Mouse (Mus musculus) lung, adult 2 months (tissue): Measurements from ENCODE around the gene Gkn3. TPM values are rescaled to one million over a fixed set of nuclear protein-coding genes. Genes with fewer than 3 reads are reported as not detected.
A peak's percentile ranks its signal among the peaks of the same experiment; 100 is the strongest.

Experiments used
- DNase-seq: peaks from one replicate; pipeline ENCODE4 v3.0.0; 2022
- H3K4me1 ChIP-seq: fragments of 200-500 bp; 2 replicates; pipeline ENCODE4 v1.6.1; 2011; ENCODE audit warnings: low read length; ENCODE audit not compliant: control insufficient read depth, insufficient read depth
- H3K4me3 ChIP-seq: fragments of 200-500 bp; replicated peaks from 2 replicates; pipeline ENCODE3; 2011; ENCODE audit warnings: low read depth, mild to moderate bottlenecking, control low read depth, low read length; ENCODE audit errors: extremely low read depth
- CTCF ChIP-seq: fragments of 200-500 bp; IDR thresholded peaks from 2 replicates; pipeline ENCODE4 v1.5.1; 2011; ENCODE audit warnings: mild to moderate bottlenecking, low read length, control low read depth; ENCODE audit not compliant: insufficient read depth
- POLR2A ChIP-seq: fragments of 200-500 bp; IDR thresholded peaks from 2 replicates; pipeline ENCODE4 v1.6.1; 2011; ENCODE audit warnings: low read depth, mild to moderate bottlenecking, control low read depth, low read length, borderline replicate concordance; ENCODE audit errors: extremely low read depth
- WGBS: fragments of 180-500 bp; shearing (Covaris S2); methylation state at CpG from one replicate; pipeline ENCODE4 v1.1.7; 2018; 5-methylcytosine and 5-hydroxymethylcytosine counted together
- polyA plus RNA-seq: library from polyadenylated mRNA; depleted of rRNA; stranded (reverse); fragments of >200 nt; gene quantifications from 2 replicates; pipeline ENCODE4 v1.2.3, GENCODE M21; 2012; rRNA removed

Gkn3 gene
- polyA plus RNA-seq, 1 experiment, result 11.7 TPM

DNA sequence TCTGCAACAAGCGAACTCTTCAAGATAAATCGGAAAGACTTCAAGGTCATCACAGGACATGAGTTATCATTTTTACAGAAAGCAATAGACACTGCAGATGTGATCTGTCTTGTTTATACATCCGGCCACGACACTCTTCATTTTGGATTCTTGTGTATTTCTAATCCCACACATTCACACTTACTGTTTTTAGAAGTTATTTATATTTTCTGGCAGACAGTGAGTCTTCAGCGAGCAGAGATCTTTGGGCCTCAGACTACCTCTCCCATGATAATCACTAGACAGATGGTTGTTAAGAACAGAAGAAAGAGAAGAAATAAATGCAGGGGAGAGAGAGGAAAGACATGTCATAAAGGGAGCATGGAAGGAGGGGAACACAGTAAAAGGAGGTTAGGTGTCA, 19.5 kb downstream of the Gkn3 start:
- no peak overlapping the region for H3K4me3 ChIP-seq
- WGBS, result 76% methylated on average over 5 of the region's 5 CpGs
- no peaks in the 10 kb centered on the region for H3K4me1 ChIP-seq
- no peak for DNase-seq
- TF ChIP-seq CTCF (no peak), POLR2A (no peak)

DNA sequence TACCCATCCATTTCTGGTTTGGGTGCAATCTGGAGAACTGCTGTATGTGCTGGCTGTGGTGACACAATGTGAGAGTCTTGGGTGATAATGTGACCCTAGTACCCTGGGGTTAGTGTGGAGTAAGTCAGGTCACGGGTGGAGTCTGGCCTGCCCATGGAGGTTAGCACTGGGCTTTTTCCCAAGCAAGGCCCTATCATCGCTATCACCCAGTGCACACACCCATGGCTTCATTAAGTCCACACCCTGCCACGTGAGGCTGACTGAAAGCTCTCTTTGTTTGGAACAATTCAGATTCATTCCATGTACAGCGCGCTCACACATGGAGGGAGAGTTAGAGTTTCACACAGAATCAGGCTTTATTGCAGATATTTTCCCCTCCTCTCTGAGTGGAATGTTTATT, 34.3 kb downstream of the Gkn3 start:
- H3K4me1 ChIP-seq, result no peaks in the 10 kb centered on the region

DNA sequence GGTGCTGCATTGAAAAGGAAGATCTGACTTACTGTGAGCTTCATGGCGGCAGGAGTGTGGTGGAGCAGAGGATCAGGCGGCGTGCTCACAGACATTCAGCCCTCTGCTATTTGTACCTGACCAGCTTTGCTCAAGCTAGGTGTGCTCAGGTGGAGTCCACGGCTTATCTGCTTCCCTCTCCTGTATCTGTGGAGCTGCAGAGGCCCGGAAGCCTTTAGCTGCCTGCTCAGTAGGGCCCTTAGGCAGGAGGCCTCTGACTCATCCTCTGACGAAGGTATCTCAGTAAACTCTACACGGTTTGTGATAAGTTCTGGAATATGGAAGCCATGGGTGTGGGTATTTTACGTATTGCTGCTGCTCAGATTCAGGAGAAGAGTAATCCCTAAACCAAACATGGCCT, 37.9 kb downstream of the Gkn3 start, which contains the start of gene Gkn1:
TSS of gene Gkn1 (minus strand) at position 114 of the 400 bp plus-strand sequence.
- TF ChIP-seq POLR2A (no peak), CTCF (no peak)
- H3K4me1 ChIP-seq, result no peaks in the 10 kb centered on the region
- DNase-seq, result no peak
- H3K4me3 ChIP-seq, result no peak within 1 kb of the TSS
- 93% methylated on average over 8 of the region's 8 CpGs for WGBS

More for the DNA sequence above, 34.3 kb downstream of the Gkn3 start:
- WGBS, result 64% methylated on average over 5 of the region's 5 CpGs
- no peak for TF ChIP-seq POLR2A
- TF ChIP-seq CTCF, result no peak
- no peak for DNase-seq
- no peak overlapping the region for H3K4me3 ChIP-seq

DNA sequence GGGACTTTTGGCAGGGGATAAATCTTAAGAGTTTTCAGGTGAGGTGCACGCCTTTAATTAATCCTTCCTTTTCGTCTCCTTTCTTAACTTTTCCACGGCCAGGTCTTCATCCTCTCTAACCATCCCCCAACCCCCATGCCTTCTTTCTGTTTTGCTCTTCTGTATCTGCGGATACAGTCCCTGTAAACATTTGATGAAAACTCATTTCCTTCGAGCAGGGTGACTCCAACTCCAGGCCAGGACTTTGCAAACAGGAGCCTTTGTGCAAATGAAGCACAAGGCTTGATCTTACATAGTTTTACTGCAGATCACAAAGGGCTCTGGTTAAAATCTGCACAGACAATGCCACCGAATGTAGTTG, 52.8 kb downstream of the Gkn3 start:
- no peak for DNase-seq
- 14% methylated on average over 6 of the region's 6 CpGs for WGBS
- Histone ChIP-seq H3K4me1 (peaks cover 17% of the 10 kb centered on the region), H3K4me3 (peak overlapping the region; percentile 52)
- no peak for TF ChIP-seq CTCF
- no peak for TF ChIP-seq POLR2A

DNA sequence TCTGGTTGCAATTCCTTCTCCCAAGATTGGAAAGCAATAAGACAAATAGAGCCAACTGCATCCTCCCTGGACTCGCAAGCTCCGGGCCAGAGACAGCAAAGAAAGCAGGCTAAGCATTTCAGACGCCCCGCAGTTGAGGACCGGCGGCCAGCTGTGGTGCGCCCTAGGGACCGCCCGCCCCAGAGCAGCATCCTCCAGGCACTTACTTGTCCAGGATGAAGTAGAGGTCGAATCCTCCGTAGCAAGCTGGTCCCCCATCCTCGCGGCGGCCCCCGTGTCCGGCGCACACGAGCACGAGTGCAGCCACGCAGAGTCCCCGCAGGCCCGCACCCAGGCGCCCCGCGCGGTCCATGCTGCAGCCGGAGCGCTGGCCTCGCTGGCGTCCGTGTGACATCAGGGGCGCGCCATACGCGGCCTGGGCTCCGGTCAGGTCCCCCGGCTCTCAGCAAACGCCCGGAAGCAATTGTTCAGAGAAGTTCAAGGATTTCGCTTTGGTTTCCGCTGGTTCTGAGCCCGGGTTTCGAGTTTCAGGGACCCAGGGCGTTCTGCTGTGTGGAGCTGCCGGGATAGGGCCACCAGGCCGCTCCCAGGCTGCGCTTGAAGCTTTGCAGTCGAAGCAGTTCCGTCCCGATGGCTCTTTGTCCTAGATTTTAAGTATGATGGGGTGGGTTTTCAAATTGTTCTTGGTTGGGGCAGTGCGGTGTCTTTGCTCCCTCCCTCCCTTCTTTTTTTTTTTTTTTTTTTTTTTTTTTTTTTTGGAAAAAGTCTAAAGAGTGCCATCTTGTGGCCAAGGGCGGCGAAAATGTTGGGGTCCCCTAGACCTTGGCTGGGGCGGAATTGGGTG, 53.4 kb downstream of the Gkn3 start, which contains the start of gene Antxr1:
TSS of gene Antxr1 (minus strand) at position 731 of the 844 bp plus-strand sequence.
- H3K4me1 ChIP-seq, result peaks cover 17% of the 10 kb centered on the region
- TF ChIP-seq POLR2A (peak; percentile 29; the same call in 1 of the 2 replicates), CTCF (peak; percentile 31)
- H3K4me3 ChIP-seq, result peak within 1 kb of the TSS; percentile 92
- under 1% methylated on average over 53 of the region's 54 CpGs for WGBS
- peak; percentile 74 for DNase-seq

DNA sequence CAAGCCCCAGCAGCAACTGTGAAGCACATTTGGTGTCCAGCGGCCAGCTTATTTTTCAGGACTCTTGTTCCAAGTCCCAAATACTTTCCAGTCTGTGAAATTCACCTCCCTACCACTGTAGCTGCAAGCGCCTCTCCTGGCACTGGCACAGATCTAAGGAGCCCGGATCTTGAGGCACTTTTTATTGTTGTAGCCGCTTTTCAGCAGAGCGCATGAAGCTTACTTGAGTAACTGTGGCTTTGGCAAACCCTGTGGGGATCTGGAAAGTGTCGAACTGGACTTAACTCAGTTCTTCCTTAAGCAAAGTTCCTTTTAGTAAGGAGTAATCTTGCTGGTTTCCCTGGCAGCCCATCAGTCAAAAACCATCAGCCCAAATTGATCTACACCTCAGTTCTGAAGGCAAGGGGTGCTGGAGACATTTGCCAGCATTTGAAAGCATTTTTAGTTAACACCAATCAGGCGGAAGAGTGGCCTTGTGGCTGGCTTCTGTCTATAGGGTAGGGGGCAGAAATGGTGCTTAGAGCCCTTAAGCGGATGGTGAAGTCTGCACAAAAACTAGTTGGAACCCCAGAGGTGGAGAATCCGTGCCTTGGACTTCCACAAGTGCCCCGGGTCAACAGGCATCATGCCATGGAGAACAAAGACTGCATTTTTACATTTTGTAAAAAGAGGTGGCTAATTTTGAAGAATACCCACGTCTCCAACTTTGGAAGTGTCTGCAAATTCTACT, 54.2 kb downstream of the Gkn3 start:
- TF ChIP-seq CTCF (no peak), POLR2A (no peak)
- DNase-seq, result peak; percentile 31
- 10% methylated on average over 11 of the region's 11 CpGs for WGBS
- H3K4me1 ChIP-seq, result peaks cover 17% of the 10 kb centered on the region
- peak overlapping the region; percentile 92 for H3K4me3 ChIP-seq

Other genes with a start within 250 kb of the Gkn3 start
- 31.3 and 35.3 TPM in 2 replicates for gene Antxr1, start 53.1 kb downstream of the Gkn3 start, polyA plus RNA-seq
- gene Gkn1, start 38.0 kb downstream of the Gkn3 start, polyA plus RNA-seq, result not detected in 2 replicates
- gene Gkn2, start 15.6 kb downstream of the Gkn3 start, polyA plus RNA-seq, result 0.21 TPM in 1 of 2 replicates, not detected in the other
- gene Bmp10, start 40.1 kb upstream of the Gkn3 start, polyA plus RNA-seq, result not detected in 2 replicates
- gene Arhgap25, start 144.3 kb upstream of the Gkn3 start, polyA plus RNA-seq, result 4.5 and 6.6 TPM in 2 replicates
- 0.41 and 0.83 TPM in 2 replicates for gene Prokr1, start 201.8 kb upstream of the Gkn3 start, polyA plus RNA-seq